Mouse (Mus musculus) gastrocnemius, adult 18-20 months (tissue): Measurements from ENCODE around the gene Arhgap5. TPM values are rescaled to one million over a fixed set of nuclear protein-coding genes. Genes with fewer than 3 reads are reported as not detected.
"Not testable (repeated sequence)": the region's sequence is repeated elsewhere in the genome, so short reads cannot be mapped to it uniquely, and the experiment has no call there.

ENCODE experiments used
- DNase-seq: peaks from one replicate; pipeline ENCODE4 v3.0.0; 2021; ENCODE audit warnings: low spot score
- total RNA-seq, 2 experiments: library from RNA; stranded (reverse); gene quantifications; 2 replicates each; pipeline ENCODE4 v1.2.3; 2021

The Arhgap5 gene
- total RNA-seq, 2 experiments from 2014 or later: 44.3 to 50.2 TPM

DNA sequence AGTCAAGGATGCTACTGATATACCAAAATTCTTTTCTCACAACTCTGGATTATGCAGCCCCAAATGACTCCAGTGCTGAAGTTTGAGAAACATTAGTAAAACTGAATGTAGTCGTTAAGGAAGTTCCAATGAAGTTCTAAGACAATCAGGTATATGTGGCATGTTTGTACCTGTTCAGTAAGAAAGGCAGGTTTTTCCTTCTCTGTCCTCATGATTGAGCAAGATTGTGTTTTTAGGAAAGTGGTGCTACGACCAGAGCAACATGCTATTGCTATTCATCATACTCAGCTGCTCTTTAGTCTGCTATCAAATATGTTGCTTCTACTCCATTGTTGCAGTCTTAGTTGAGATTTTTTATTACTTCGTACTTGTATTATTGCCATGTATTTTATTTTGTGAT lies 26.0 kb downstream of the Arhgap5 start:
- DNase-seq: no peak

- DNase-seq: no peak
Measured at GRCm38 (mm10) chr12:52541294-52541693, 37.5 kb downstream of the Arhgap5 start.

GRCm38 (mm10) chr12:52544532-52544931 lies 40.8 kb downstream of the Arhgap5 start:
- no peak for DNase-seq

DNA sequence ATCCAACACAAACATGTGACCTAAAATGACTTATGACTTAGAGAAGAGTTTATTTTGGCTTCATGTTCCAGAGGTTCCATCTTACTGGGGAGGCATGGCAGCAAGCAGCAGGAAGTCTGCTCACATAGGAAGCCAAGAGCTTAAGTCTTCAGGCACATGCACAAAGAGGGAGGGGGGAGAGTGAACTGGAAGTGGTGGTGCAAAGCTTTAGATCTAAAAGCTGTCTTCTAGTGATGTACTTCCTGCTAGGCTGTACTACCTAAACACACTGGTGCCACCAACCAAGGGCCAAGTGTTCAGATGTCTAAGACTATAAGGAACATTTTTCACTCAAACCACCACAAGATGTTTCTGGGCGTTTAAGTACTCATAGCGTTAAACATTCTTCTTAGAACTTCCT lies 48.3 kb downstream of the Arhgap5 start:
- no peak for DNase-seq

- no peak for DNase-seq
Measured at GRCm38 (mm10) chr12:52555188-52555876, 51.6 kb downstream of the Arhgap5 start.

DNA sequence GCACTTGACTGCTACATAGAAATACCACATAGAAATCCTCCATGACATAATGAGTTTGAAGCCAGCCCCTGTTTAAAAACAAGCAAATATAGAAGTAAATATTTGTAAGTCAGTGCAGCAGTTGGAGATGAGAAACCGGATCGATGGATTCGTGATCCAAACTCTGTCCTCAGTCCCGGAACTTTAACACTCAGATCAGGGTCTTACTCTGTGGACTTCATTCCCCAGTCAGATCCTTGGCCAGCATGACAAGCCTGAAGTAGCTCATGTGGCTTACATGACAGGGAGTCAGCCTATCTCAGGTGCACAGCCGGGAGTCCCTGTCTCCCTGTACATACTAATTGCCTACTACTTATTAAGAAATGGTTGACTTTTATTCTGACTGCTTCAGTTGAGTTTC lies 61.9 kb downstream of the Arhgap5 start:
- no peak for DNase-seq

GRCm38 (mm10) chr12:52573371-52573770 lies 69.6 kb downstream of the Arhgap5 start:
- DNase-seq: no peak

DNA sequence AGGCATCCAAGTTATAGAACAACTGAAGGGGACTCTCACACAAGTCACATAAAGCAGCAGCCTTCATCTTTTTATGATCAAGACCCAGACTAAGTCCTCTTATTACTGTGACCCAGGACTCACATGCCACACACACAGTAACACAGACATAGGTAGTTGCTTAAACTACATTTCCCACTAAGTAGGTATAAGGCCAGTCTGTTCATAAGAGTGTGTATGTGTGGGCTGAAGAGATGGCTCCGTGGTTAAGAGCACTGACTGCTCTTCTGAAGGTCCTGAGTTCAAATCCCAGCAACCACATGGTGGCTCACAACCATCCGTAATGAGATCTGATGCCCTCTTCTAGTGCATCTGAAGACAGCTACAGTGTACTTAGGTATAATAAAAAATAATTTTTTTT lies 82.7 kb downstream of the Arhgap5 start:
- not testable (repeated sequence) for DNase-seq

GRCm38 (mm10) chr12:52587473-52588010 lies 83.8 kb downstream of the Arhgap5 start:
- DNase-seq: no peak

GRCm38 (mm10) chr12:52595389-52596185 lies 91.8 kb downstream of the Arhgap5 start:
- DNase-seq: no peak

DNA sequence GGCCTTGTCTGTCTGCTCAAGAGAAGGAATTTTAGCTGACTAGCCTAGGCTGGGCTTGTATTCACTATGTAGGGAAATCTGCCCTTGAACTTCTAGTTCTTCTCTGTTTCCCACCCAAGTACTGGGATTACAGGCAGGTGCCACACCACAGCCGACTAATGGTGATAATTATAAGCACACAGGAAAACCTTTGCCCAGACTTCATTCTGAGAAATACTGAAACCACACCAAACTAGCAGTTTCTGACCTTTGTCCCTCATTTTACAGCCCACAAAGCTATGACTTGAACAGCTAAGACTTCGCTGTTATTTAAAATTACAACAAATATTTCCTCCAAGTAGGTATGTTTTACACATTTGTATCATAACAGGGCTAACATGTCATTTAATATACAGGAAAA lies 98.7 kb downstream of the Arhgap5 start:
- no peak for DNase-seq

DNA sequence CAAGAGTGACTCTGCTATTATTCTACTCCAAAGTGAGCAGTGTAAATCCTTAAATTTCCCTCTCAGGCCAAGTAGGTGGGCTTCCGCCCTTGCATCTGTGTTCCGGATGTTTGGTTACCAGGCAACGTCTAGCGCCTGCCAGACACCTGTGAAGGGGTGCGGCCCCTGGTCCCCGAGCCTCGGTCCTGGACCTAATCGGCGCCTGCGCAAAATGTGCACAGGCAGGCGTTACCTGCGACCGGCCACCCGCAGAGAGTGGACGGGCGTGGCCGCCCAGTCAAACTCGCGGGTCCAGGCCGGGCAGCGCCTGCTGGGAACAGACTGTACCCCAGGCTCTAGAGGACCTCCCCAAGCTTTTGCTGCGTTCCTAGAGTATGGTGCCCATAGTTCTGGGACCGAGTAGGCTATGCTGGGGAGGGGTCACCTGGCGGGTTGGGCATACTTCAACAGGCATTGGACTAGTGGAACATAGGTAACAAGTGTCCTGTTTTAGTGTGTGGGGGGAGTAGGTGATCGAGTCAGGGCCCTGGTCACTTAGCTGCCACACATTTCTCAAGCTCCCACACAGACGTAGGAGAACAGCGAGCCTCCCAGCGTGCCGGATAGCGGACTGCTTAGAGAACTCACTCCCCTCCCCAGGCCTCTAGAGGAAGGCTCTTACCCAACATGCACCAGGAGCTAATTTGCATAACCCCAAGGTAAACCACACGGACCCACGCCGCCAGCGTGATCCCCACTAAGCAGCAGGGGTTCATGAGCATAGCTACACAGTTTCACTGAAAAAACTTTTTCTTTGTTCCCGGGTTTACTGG lies 99.3 kb downstream of the Arhgap5 start:
- DNase-seq: peak; percentile 87

- DNase-seq: peak; percentile 74
Measured at GRCm38 (mm10) chr12:52603695-52604255, 100.0 kb downstream of the Arhgap5 start.

DNA sequence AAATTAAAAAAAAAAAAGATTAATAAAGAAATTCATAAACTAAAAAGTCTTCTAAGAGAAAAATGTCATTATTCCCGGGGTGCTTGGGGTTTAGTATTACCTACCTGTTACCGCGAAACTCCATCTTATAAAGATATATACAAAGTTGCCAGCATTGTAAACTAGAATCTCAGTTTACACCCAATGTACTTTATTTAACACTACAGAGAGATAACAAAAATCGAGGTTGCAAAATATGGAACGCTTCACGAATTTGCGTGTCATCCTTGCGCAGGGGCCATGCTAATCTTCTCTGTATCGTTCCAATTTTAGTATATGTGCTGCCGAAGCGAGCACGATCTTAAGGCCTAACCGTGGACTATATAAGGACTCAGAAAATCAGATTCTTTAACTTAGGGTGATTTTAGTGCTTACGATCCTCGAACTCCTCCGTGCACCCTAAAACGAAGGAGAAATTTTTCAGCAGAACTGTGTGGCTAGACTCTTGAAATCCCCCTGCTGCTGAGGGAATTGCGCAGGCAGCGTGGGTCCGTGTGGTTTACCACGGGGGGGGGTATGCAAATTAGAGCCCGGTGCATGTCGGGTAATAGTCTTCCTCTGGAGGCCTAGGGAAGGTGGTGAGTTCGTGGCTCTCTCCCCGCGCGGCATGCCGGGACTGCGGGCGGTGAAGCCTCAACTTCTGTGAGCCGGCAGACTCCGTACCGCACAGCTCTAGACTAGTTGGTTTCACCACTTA lies 100.7 kb downstream of the Arhgap5 start:
- peak; percentile 95 for DNase-seq

- DNase-seq: no peak
Measured at GRCm38 (mm10) chr12:52604992-52605652, 101.3 kb downstream of the Arhgap5 start.

GRCm38 (mm10) chr12:52607411-52607810 lies 103.6 kb downstream of the Arhgap5 start:
- DNase-seq: no peak

DNA sequence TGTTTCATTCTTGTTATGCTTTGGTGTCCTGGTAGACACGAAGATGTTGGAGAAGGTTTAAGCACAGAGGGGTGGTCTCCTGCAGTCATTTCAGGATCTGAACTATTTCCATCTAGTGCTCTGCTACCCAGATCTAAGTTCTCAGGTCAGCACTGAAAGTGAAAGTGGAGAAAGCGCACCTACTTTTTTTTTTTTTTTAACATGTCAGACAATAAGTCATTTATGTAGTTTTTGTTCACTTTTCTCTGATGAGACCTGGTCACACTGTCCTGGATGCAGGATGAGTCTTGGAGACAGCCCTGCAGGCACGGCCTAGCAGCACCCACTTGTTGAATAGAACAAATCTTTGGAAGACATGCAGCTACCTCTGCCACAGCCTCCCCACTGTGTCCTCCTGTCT lies 111.9 kb downstream of the Arhgap5 start:
- DNase-seq: no peak

DNA sequence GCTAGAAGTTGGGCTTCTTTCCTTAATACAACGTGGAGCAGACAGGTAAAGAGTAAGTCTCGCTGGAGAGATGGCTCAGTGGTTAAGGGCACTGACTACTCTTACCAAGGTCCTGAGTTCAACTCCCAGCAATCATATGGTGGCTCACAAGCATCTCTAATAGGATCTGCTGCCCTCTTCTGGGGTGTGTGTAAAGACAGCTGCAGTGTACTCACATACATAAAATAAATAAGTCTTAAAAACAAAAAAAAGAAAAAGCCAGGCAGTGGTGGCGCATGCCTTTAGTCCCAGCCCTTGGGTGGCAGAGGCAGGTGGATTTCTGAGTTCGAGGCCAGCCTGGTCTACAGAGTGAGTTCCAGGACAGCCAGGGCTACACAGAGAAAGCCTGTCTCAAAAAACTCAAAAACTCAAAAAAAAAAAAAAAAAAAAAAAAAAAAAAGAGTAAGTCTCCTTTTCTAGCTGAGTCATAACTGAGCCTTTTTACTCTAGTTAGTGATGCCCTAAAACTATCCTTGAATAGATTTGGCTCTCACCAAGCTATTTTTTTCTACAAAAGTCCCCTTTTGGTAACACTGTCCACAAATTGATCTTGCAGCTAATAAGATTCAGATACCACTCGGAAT lies 114.8 kb downstream of the Arhgap5 start:
- no peak for DNase-seq

GRCm38 (mm10) chr12:52619644-52620043 lies 115.9 kb downstream of the Arhgap5 start:
- no peak for DNase-seq
